Mouse (Mus musculus) stomach, postnatal 0 days (tissue): Measurements from ENCODE around the gene Iqschfp.

Experiments
- CTCF ChIP-seq: IDR thresholded peaks from 2 replicates; pipeline ENCODE4 v1.5.1; 2016; ENCODE audit warnings: antibody characterized with exemption, low read depth, mild to moderate bottlenecking, moderate library complexity
- EP300 ChIP-seq: optimal IDR thresholded peaks from 2 replicates; pipeline ENCODE3; 2016; ENCODE audit warnings: antibody characterized with exemption

DNA sequence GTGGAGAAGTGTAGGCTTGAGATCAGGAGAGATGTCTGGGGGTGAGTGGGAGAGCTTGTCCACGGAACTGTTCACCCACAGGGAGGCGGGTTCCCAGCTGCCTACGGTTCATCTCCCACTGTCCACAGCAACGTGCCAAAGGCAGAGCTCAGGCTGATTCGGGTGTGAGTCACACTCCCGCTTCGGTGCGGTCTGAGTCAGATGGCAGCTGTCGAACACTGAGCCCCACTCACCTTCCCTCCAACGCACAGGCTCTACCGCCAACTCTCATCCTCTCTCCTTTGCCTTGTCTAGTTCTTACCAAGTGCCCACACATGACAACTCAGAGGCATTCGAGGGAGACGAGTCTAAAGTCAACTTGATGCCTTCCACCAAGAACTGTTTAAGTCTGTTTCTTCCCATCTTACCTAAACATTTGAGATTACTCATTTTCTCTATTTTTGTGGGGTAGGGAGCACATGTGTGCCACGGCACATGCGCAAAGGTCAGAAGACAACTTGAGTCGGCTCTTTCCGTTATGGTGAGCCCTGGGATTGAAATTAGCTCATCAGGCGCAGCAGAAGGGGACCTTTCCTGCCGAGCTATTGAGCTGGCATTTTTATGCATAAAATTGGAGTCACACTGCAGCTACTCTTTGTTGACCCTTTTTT, 716.9 kb downstream of the Iqschfp start:
- no peak for TF ChIP-seq CTCF
- no peak for TF ChIP-seq EP300
